Mouse (Mus musculus) kidney, postnatal 0 days (tissue): ENCODE data around the gene Abca2. TPM values are rescaled to one million over a fixed set of nuclear protein-coding genes. Genes with fewer than 3 reads are reported as not detected.

Source experiments
- ATAC-seq: fragments of 200-750 bp; cut with Nextera tagmentation; replicated peaks from 2 replicates; pipeline ENCODE4 v1.8.0; 2017; ENCODE audit warnings: low read depth, moderate number of reproducible peaks, moderate TSS enrichment, moderate library complexity; ENCODE audit not compliant: low FRiP score
- DNase-seq: peaks from one replicate; pipeline ENCODE4 v3.0.0-alpha.2; 2016; ENCODE audit warnings: low spot score
- H3K27ac ChIP-seq: fragments of 300-500 bp; sonication (generic); 2 replicates; pipeline ENCODE4 v1.5.1; 2014; ENCODE audit warnings: mild to moderate bottlenecking
- H3K27me3 ChIP-seq: fragments of 300-500 bp; sonication (generic); 2 replicates; pipeline ENCODE4 v1.6.1; 2014; ENCODE audit warnings: low read length, mixed read lengths; ENCODE audit not compliant: insufficient read depth
- H3K36me3 ChIP-seq: fragments of 300-500 bp; sonication (generic); 2 replicates; pipeline ENCODE4 v1.6.1; 2014; ENCODE audit warnings: low read length, mixed read lengths; ENCODE audit not compliant: insufficient read depth
- H3K4me1 ChIP-seq: fragments of 300-500 bp; sonication (generic); replicated peaks from 2 replicates; pipeline ENCODE4 v1.6.1; 2014; ENCODE audit warnings: antibody characterized with exemption, low read length, mixed read lengths; ENCODE audit not compliant: insufficient read depth
- H3K4me2 ChIP-seq: fragments of 300-500 bp; sonication (generic); 2 replicates; pipeline ENCODE4 v1.6.1; 2014; ENCODE audit warnings: mild to moderate bottlenecking, low read length, moderate library complexity, mixed read lengths
- H3K4me3 ChIP-seq: fragments of 300-500 bp; sonication (generic); replicated peaks from 2 replicates; pipeline ENCODE4 v1.5.1; 2014; ENCODE audit warnings: low read depth, low read length
- H3K9ac ChIP-seq: fragments of 300-500 bp; sonication (generic); 2 replicates; pipeline ENCODE4 v1.6.1; 2014; ENCODE audit warnings: low read depth, low read length
- H3K9me3 ChIP-seq: fragments of 300-500 bp; sonication (generic); replicated peaks from 2 replicates; pipeline ENCODE4 v1.6.1; 2016; ENCODE audit warnings: low read length, inconsistent platforms, mixed read lengths
- CTCF ChIP-seq: IDR thresholded peaks from 2 replicates; pipeline ENCODE4 v1.5.1; 2016; ENCODE audit warnings: antibody characterized with exemption, low read depth, mild to moderate bottlenecking, moderate library complexity
- WGBS: fragments of 180-500 bp; shearing (Covaris S2); extraction: QIAGEN DNeasy Blood & Tissue Kit; methylation state at CpG from one replicate; pipeline ENCODE4 v1.1.7; 2014; 5-methylcytosine and 5-hydroxymethylcytosine counted together
- microRNA-seq: library from miRNA; unstranded; fragments of <30 nt; microRNA quantifications from one replicate; pipeline ENCODE4, GENCODE M21; 2016
- polyA plus RNA-seq: library from polyadenylated mRNA; unstranded; fragments of >200 nt; fragmentation: Nextera tagmentation; extraction: Ambion mirVana; gene quantifications from 2 replicates; pipeline ENCODE4 v1.2.1, GENCODE M21; 2015

Gene Abca2
- polyA plus RNA-seq, 1 experiment from 2014 or later = 9.7 TPM

GRCm38 (mm10) chr2:25493476-25493961 is 65.0 kb downstream of the Abca2 start, which contains the start of gene Lcn12:
Lcn12 (minus strand) TSS chr2:25493911.
- no peak within 1 kb of the TSS for H3K4me3 ChIP-seq
- no peak within 1 kb of the TSS for H3K27ac ChIP-seq
- no peak within 1 kb of the TSS for H3K9ac ChIP-seq
- H3K27me3 ChIP-seq = no peaks in the 10 kb centered on the region
- H3K36me3 ChIP-seq = no peaks in the 10 kb centered on the region
- TF ChIP-seq CTCF = no peak
- no peaks in the 10 kb centered on the region for H3K9me3 ChIP-seq
- DNase-seq (no peak), ATAC-seq (no peak)
- H3K4me1 ChIP-seq = no peaks in the 10 kb centered on the region
- no peak within 1 kb of the TSS for H3K4me2 ChIP-seq
- 85% methylated on average over 5 of the region's 5 CpGs for WGBS

- no peak overlapping the region for H3K9ac ChIP-seq
- peaks cover 7% of the 10 kb centered on the region for H3K4me1 ChIP-seq
- 41% methylated on average over 4 of the region's 4 CpGs for WGBS
- no peak overlapping the region for H3K27ac ChIP-seq
- DNase-seq = peak; percentile 62
- H3K4me3 ChIP-seq = no peak overlapping the region
- peak; percentile 83 for TF ChIP-seq CTCF
- H3K27me3 ChIP-seq = no peaks in the 10 kb centered on the region
- H3K4me2 ChIP-seq = no peak overlapping the region
- H3K36me3 ChIP-seq = no peaks in the 10 kb centered on the region
- no peaks in the 10 kb centered on the region for H3K9me3 ChIP-seq
- ATAC-seq = no peak
Measured at GRCm38 (mm10) chr2:25496462-25496861, 68.0 kb downstream of the Abca2 start.

Small RNAs within 50 kb of the gene (microRNA-seq; reads per million reads assigned to microRNA genes)
- gene Mir3087 = not detected

Other genes with a start within 250 kb of the Abca2 start
- 19.9 and 21.6 TPM in 2 replicates for gene Nrarp, start 247.9 kb upstream of the Abca2 start, polyA plus RNA-seq
- gene Tor4a, start 231.8 kb upstream of the Abca2 start, polyA plus RNA-seq = 10.8 and 12.0 TPM in 2 replicates
- 74.0 and 82.3 TPM in 2 replicates for gene Nelfb, start 217.2 kb upstream of the Abca2 start, polyA plus RNA-seq
- 0.29 and 0.43 TPM in 2 replicates for gene Stpg3, start 214.1 kb upstream of the Abca2 start, polyA plus RNA-seq
- gene Fam166a, start 210.0 kb upstream of the Abca2 start, polyA plus RNA-seq = 0.28 and 0.62 TPM in 2 replicates
- gene Tubb4b, start 204.0 kb upstream of the Abca2 start, polyA plus RNA-seq = 339 and 384 TPM in 2 replicates
- gene Slc34a3, start 194.3 kb upstream of the Abca2 start, polyA plus RNA-seq = 1.5 and 1.6 TPM in 2 replicates
- gene Rnf224, start 191.9 kb upstream of the Abca2 start, polyA plus RNA-seq = 0.16 and 0.28 TPM in 2 replicates
- gene Rnf208, start 186.4 kb upstream of the Abca2 start, polyA plus RNA-seq = 24.2 and 27.4 TPM in 2 replicates
- gene Cysrt1, start 186.3 kb upstream of the Abca2 start, polyA plus RNA-seq = 0.61 and 0.75 TPM in 2 replicates
- gene AL732309.1, start 181.8 kb upstream of the Abca2 start, polyA plus RNA-seq = 2.7 and 3.7 TPM in 2 replicates
- gene Tmem203, start 173.3 kb upstream of the Abca2 start, polyA plus RNA-seq = 42.6 and 46.7 TPM in 2 replicates
- gene Tprn, start 166.1 kb upstream of the Abca2 start, polyA plus RNA-seq = 17.1 and 18.0 TPM in 2 replicates
- gene Ssna1, start 156.3 kb upstream of the Abca2 start, polyA plus RNA-seq = 172 TPM in 2 replicates
- 79.4 and 84.0 TPM in 2 replicates for gene Anapc2, start 156.2 kb upstream of the Abca2 start, polyA plus RNA-seq
- not detected in 2 replicates for gene Tmem210, start 140.6 kb upstream of the Abca2 start, polyA plus RNA-seq
- 0.29 and 0.48 TPM in 2 replicates for gene Lrrc26, start 138.8 kb upstream of the Abca2 start, polyA plus RNA-seq
- 0.58 and 0.66 TPM in 2 replicates for gene Grin1, start 109.5 kb upstream of the Abca2 start, polyA plus RNA-seq
- gene Man1b1, start 96.4 kb upstream of the Abca2 start, polyA plus RNA-seq = 57.9 and 59.6 TPM in 2 replicates
- 28.5 and 31.5 TPM in 2 replicates for gene Dpp7, start 72.3 kb upstream of the Abca2 start, polyA plus RNA-seq
- 80.5 and 92.8 TPM in 2 replicates for gene Uap1l1, start 63.0 kb upstream of the Abca2 start, polyA plus RNA-seq
- gene Sapcd2, start 56.4 kb upstream of the Abca2 start, polyA plus RNA-seq = 17.9 and 19.3 TPM in 2 replicates
- 6.9 and 7.8 TPM in 2 replicates for gene Entpd2, start 32.8 kb upstream of the Abca2 start, polyA plus RNA-seq
- 43.9 and 49.9 TPM in 2 replicates for gene Npdc1, start 29.4 kb upstream of the Abca2 start, polyA plus RNA-seq
- 0.06 TPM in 1 of 2 replicates, not detected in the other for gene Fut7, start 5.4 kb upstream of the Abca2 start, polyA plus RNA-seq
- 7.7 and 10.3 TPM in 2 replicates for gene Clic3, start 28.1 kb downstream of the Abca2 start, polyA plus RNA-seq
- 42.0 and 45.0 TPM in 2 replicates for gene Paxx, start 32.4 kb downstream of the Abca2 start, polyA plus RNA-seq
- 11.5 and 13.1 TPM in 2 replicates for gene Ptgds, start 41.3 kb downstream of the Abca2 start, polyA plus RNA-seq
- gene Lcn12, start 65.2 kb downstream of the Abca2 start, polyA plus RNA-seq = not detected in 2 replicates
- 65.7 and 71.1 TPM in 2 replicates for gene Fbxw5, start 72.0 kb downstream of the Abca2 start, polyA plus RNA-seq
- gene C8g, start 73.0 kb downstream of the Abca2 start, polyA plus RNA-seq = 7.9 and 9.6 TPM in 2 replicates
- gene Traf2, start 118.2 kb downstream of the Abca2 start, polyA plus RNA-seq = 24.4 and 28.1 TPM in 2 replicates
- gene Edf1, start 129.1 kb downstream of the Abca2 start, polyA plus RNA-seq = 351 and 379 TPM in 2 replicates
- 0.59 and 0.85 TPM in 2 replicates for gene Mamdc4, start 146.1 kb downstream of the Abca2 start, polyA plus RNA-seq
- gene Phpt1, start 146.5 kb downstream of the Abca2 start, polyA plus RNA-seq = 197 TPM in 2 replicates
- 0.15 and 0.16 TPM in 2 replicates for gene Ajm1, start 153.1 kb downstream of the Abca2 start, polyA plus RNA-seq
- 45.6 and 56.9 TPM in 2 replicates for gene Rabl6, start 179.8 kb downstream of the Abca2 start, polyA plus RNA-seq
- gene Ccdc183, start 189.0 kb downstream of the Abca2 start, polyA plus RNA-seq = 0.32 and 0.34 TPM in 2 replicates
- 41.7 and 43.8 TPM in 2 replicates for gene Tmem141, start 193.3 kb downstream of the Abca2 start, polyA plus RNA-seq
- gene Fcna, start 199.3 kb downstream of the Abca2 start, polyA plus RNA-seq = 1.7 and 2.2 TPM in 2 replicates
- not detected in 2 replicates for gene Lcn8, start 224.4 kb downstream of the Abca2 start, polyA plus RNA-seq
- gene Lcn5, start 229.2 kb downstream of the Abca2 start, polyA plus RNA-seq = not detected in 2 replicates
- not detected in 2 replicates for gene Lcn6, start 248.1 kb downstream of the Abca2 start, polyA plus RNA-seq